Mouse (Mus musculus): ENCODE data around the gene Rapgef3. TPM values are rescaled to one million over a fixed set of nuclear protein-coding genes. Genes with fewer than 3 reads are reported as not detected.

Gene Rapgef3
- total and polyA plus RNA-seq, 3 experiments = 2.5 to 3.4 (median 3.2) TPM

GRCm38 (mm10) chr15:97760952-97761351 is 6.8 kb downstream of the Rapgef3 start:
- TF ChIP-seq CTCF (conservative IDR thresholded peaks at IDR 0.05 in 1 of 2, IDR thresholded peaks at IDR 0.05 in 1 of 2; ENCODE audit: low read depth in 2 of 2, low read length in 2 of 2) (no peak), ETS1 (conservative IDR thresholded peaks at IDR 0.05; ENCODE audit: low read depth, low read length) (no peak), UBTF (IDR thresholded peaks at IDR 0.05; ENCODE audit: low read depth, low read length) (no peak), MAFK (IDR thresholded peaks at IDR 0.05; ENCODE audit: insufficient replicate concordance, low read length) (no peak), SIN3A (IDR thresholded peaks at IDR 0.05; ENCODE audit: low read length) (no peak), TBP (conservative IDR thresholded peaks at IDR 0.05; ENCODE audit: low read depth, low read length) (no peak), MXI1 (IDR thresholded peaks at IDR 0.05; ENCODE audit: low read depth, low read length) (no peak), NELFE (IDR thresholded peaks at IDR 0.05; ENCODE audit: low read depth, low read length) (no peak), MAZ (IDR thresholded peaks at IDR 0.05; ENCODE audit: low read depth, low read length) (no peak), JUN (IDR thresholded peaks at IDR 0.05; ENCODE audit: insufficient read depth, low read depth, low read length) (no peak), EP300 (IDR thresholded peaks at IDR 0.05; ENCODE audit: low read length) (no peak), NRF1 (IDR thresholded peaks at IDR 0.05; ENCODE audit: low read depth, low read length) (no peak)
- no peak overlapping the region for H3K4me2 ChIP-seq (ENCODE audit: insufficient read depth, low read depth, poor library complexity, severe bottlenecking)
- H3K27ac ChIP-seq (ENCODE audit: insufficient read depth, low read depth) = no peak overlapping the region
- in situ Hi-C loops (cut with MboI; ENCODE audit: low pct_ligation_motif_present, low pct_unique_long_range_greater_than_20kb, low sequenced_read_pairs) = no loop called here
- no peaks in the 10 kb centered on the region for H3K79me2 ChIP-seq (replicated peaks; ENCODE audit: control insufficient read depth, extremely low read depth, insufficient read depth, poor library complexity, severe bottlenecking)
- H3K4me1 ChIP-seq (ENCODE audit: control insufficient read depth in 1 of 2, insufficient read depth in 2 of 2) = peaks cover 22 to 51% of the 10 kb centered on the region in 2 experiments
- H3K36me3 ChIP-seq (replicated peaks in 1 of 2; ENCODE audit: control insufficient read depth in 1 of 2, insufficient read depth in 1 of 2, low read length in 1 of 2) = peaks cover 12 to 33% of the 10 kb centered on the region in 2 experiments
- no peaks in the 10 kb centered on the region for H3K27me3 ChIP-seq (replicated peaks)
- DNase-seq (ENCODE audit: extremely low read depth) = no peak
- dilution Hi-C loops (cut with MboI; ENCODE audit: extremely low pct_ligation_motif_present, extremely low pct_unique_long_range_greater_than_20kb, low sequenced_read_pairs) = no loop called here
- H3K4me3 ChIP-seq (replicated peaks in 1 of 3; ENCODE audit: low read depth in 2 of 3, low read length in 2 of 3, poor library complexity in 1 of 3) = no peak overlapping the region
- H3K9me3 ChIP-seq (replicated peaks; ENCODE audit: low read length) = no peaks in the 10 kb centered on the region
- H3K9ac ChIP-seq (ENCODE audit: insufficient read depth, low read depth) = no peak overlapping the region

- in situ Hi-C loops (cut with MboI; ENCODE audit: low pct_ligation_motif_present, low pct_unique_long_range_greater_than_20kb, low sequenced_read_pairs) = no loop called here
- no peaks in the 10 kb centered on the region for H3K27me3 ChIP-seq (replicated peaks)
- H3K4me1 ChIP-seq (ENCODE audit: control insufficient read depth in 1 of 2, insufficient read depth in 2 of 2) = peaks cover 29 to 55% of the 10 kb centered on the region in 2 experiments
Observed at GRCm38 (mm10) chr15:97760006-97760405, 7.8 kb downstream of the Rapgef3 start.

GRCm38 (mm10) chr15:97755361-97755760 is 12.4 kb downstream of the Rapgef3 start:
- TF ChIP-seq ZKSCAN1 (IDR thresholded peaks at IDR 0.05; ENCODE audit: borderline replicate concordance, low read depth, low read length) = no peak
- no peak for TF ChIP-seq POLR2AphosphoS2 (IDR thresholded peaks at IDR 0.05; ENCODE audit: low read depth, low read length)
- TF ChIP-seq ELF1 (IDR thresholded peaks at IDR 0.05; ENCODE audit: low read depth, low read length) = no peak
- TF ChIP-seq ZMIZ1 (IDR thresholded peaks at IDR 0.05; ENCODE audit: low read depth, low read length) = no peak
- no peak for TF ChIP-seq GABPA (IDR thresholded peaks at IDR 0.05; ENCODE audit: insufficient replicate concordance, low read depth, low read length)
- no peak overlapping the region for H3K4me2 ChIP-seq (ENCODE audit: insufficient read depth, low read depth, poor library complexity, severe bottlenecking)
- no peaks in the 10 kb centered on the region for H3K9me3 ChIP-seq (replicated peaks; ENCODE audit: low read length)
- H3K4me3 ChIP-seq (replicated peaks in 1 of 3; ENCODE audit: low read depth in 2 of 3, low read length in 2 of 3, poor library complexity in 1 of 3) = no peak overlapping the region
- peaks cover 27 to 51% of the 10 kb centered on the region in 2 experiments for H3K4me1 ChIP-seq (ENCODE audit: control insufficient read depth in 1 of 2, insufficient read depth in 2 of 2)
- DNase-seq (ENCODE audit: extremely low read depth) = no peak
- no peaks in the 10 kb centered on the region for H3K27me3 ChIP-seq (replicated peaks)
- no peak overlapping the region for H3K27ac ChIP-seq (ENCODE audit: insufficient read depth, low read depth)
- dilution Hi-C loops (cut with MboI; ENCODE audit: extremely low pct_ligation_motif_present, extremely low pct_unique_long_range_greater_than_20kb, low sequenced_read_pairs) = no loop called here
- peaks cover 15 to 34% of the 10 kb centered on the region in 2 experiments for H3K36me3 ChIP-seq (replicated peaks in 1 of 2; ENCODE audit: control insufficient read depth in 1 of 2, insufficient read depth in 1 of 2, low read length in 1 of 2)
- in situ Hi-C loops (cut with MboI; ENCODE audit: low pct_ligation_motif_present, low pct_unique_long_range_greater_than_20kb, low sequenced_read_pairs) = no loop called here
- H3K9ac ChIP-seq (ENCODE audit: insufficient read depth, low read depth) = no peak overlapping the region
- no peaks in the 10 kb centered on the region for H3K79me2 ChIP-seq (replicated peaks; ENCODE audit: control insufficient read depth, extremely low read depth, insufficient read depth, poor library complexity, severe bottlenecking)

More at GRCm38 (mm10) chr15:97760006-97760405, 7.8 kb downstream of the Rapgef3 start:
- no peak for DNase-seq (ENCODE audit: extremely low read depth)
- Histone ChIP-seq H3K36me3 (replicated peaks in 1 of 2; ENCODE audit: control insufficient read depth in 1 of 2, insufficient read depth in 1 of 2, low read length in 1 of 2) (peaks cover 12 to 33% of the 10 kb centered on the region in 2 experiments), H3K4me2 (ENCODE audit: insufficient read depth, low read depth, poor library complexity, severe bottlenecking) (no peak overlapping the region), H3K9me3 (replicated peaks; ENCODE audit: low read length) (no peaks in the 10 kb centered on the region), H3K4me3 (replicated peaks in 1 of 3; ENCODE audit: low read depth in 2 of 3, low read length in 2 of 3, poor library complexity in 1 of 3) (no peak overlapping the region), H3K79me2 (replicated peaks; ENCODE audit: control insufficient read depth, extremely low read depth, insufficient read depth, poor library complexity, severe bottlenecking) (no peaks in the 10 kb centered on the region), H3K9ac (ENCODE audit: insufficient read depth, low read depth) (no peak overlapping the region), H3K27ac (ENCODE audit: insufficient read depth, low read depth) (no peak overlapping the region)
- dilution Hi-C loops (cut with MboI; ENCODE audit: extremely low pct_ligation_motif_present, extremely low pct_unique_long_range_greater_than_20kb, low sequenced_read_pairs) = no loop called here
- TF ChIP-seq ZMIZ1 (IDR thresholded peaks at IDR 0.05; ENCODE audit: low read depth, low read length) = no peak
